Mouse (Mus musculus) cortical plate, adult 2 months (tissue): ENCODE results near the gene Zfp658. TPM values are rescaled to one million over a fixed set of nuclear protein-coding genes. Genes with fewer than 3 reads are reported as not detected.

Experiments
- H3K27ac ChIP-seq: fragments of 200-500 bp; 2 replicates; pipeline ENCODE4 v1.5.1; 2012; ENCODE audit warnings: low read length, control low read depth, inconsistent platforms; ENCODE audit not compliant: insufficient read depth
- H3K4me1 ChIP-seq: fragments of 200-500 bp; 2 replicates; pipeline ENCODE4 v1.6.1; 2011; ENCODE audit warnings: low read length; ENCODE audit not compliant: control insufficient read depth, insufficient read depth
- H3K4me3 ChIP-seq: fragments of 200-500 bp; 2 replicates; pipeline ENCODE4 v1.5.1; 2011; ENCODE audit warnings: mild to moderate bottlenecking, low read length, control low read depth; ENCODE audit not compliant: insufficient read depth
- CTCF ChIP-seq: fragments of 200-500 bp; IDR thresholded peaks from 2 replicates; pipeline ENCODE4 v1.5.1; 2011; ENCODE audit warnings: mild to moderate bottlenecking, control low read depth, low read length; ENCODE audit not compliant: insufficient read depth; ENCODE audit errors: extremely low read depth
- POLR2A ChIP-seq: fragments of 200-500 bp; IDR thresholded peaks from 2 replicates; pipeline ENCODE4 v1.6.1; 2011; ENCODE audit warnings: mild to moderate bottlenecking, low read length, control low read depth; ENCODE audit not compliant: insufficient read depth; ENCODE audit errors: extremely low read depth
- polyA plus RNA-seq: library from polyadenylated mRNA; depleted of rRNA; stranded (reverse); fragments of >200 nt; gene quantifications from 2 replicates; pipeline ENCODE4 v1.2.3, GENCODE M21; 2012; rRNA removed

Zfp658 gene
- 5.9 and 6.1 TPM in 2 replicates for polyA plus RNA-seq

DNA sequence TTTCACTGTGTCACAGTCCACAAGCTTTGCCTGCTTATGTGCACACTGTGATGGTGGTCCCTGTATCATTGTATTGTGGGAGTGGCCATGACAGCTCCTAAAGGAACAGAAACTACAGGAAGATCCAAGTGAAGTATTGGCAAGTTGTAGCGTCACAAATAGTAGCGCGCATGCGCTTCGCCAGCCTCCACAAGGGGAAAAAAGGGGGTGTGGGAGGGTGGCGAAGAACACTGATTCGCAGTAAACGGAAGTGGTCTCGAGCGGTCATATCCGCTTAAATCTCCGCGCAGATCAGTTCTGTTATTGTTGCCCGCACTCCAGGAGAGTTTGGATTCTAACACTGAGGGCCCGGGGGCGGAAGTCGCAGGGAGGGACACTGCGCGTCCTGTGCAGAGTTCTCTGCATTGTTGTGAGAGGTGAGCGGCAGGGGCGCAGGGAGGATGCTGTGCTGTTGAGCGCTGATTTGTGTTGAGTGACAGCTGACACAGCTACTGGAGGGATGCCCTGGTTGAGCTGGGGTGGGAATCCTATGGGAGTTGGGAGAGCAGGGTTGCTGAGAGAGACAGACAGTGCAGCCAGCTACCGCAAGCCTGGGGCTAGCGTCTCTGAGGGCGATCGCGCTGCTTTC is at the start of gene Zfp658:
TSS of gene Zfp658 (plus strand) at position 251 of the 628 bp plus-strand sequence.
- TF ChIP-seq CTCF (no peak), POLR2A (peak; percentile 29; the same call in 1 of the 2 replicates)
- H3K27ac ChIP-seq: peak within 1 kb of the TSS; percentile 8; the same call in 1 of the 2 replicates
- H3K4me3 ChIP-seq: peak within 1 kb of the TSS; percentile 71
- peaks cover 2% of the 10 kb centered on the region for H3K4me1 ChIP-seq

DNA sequence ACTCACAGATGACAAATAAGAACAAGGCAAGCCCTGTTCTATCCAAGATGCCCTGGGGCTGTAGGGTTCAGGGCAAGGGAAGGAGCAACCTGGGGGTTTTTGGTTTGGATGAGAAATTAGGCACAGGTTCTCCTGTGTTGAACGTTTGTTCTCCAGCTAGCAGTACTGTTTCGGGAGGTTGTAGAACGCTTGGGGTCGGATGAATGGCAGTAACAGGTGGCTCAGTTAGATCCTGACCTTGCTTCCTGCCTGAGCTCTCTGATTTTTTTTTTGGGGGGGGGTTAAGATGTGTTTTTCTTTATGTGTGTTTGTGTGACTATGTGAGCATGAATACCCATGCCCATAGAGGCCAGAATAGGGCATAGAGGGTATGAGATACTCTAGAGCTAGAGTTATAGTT is 49.5 kb upstream of the Zfp658 start:
- Histone ChIP-seq H3K27ac (no peak overlapping the region), H3K4me1 (no peaks in the 10 kb centered on the region), H3K4me3 (no peak overlapping the region)
- TF ChIP-seq POLR2A (no peak), CTCF (no peak)

DNA sequence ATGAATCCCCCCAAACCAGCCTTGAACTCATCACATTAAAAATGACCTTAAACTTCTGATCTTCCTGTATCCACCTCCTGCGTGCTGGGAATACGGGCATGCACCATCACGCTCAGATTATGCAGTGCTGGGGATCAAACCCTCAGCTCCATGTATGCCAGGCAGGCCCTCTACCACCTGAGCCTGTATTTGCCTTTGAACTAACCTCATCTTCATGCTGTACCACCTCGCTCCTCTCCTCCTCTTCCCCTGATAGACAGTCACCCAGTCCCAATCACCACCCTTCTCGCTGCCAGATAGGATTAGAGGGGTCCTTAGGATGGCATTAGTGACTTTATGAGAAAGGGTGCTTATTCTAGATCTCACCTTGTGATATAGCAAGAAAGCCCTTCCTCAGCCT is 47.0 kb upstream of the Zfp658 start:
- Histone ChIP-seq H3K4me3 (no peak overlapping the region), H3K4me1 (no peaks in the 10 kb centered on the region), H3K27ac (no peak overlapping the region)
- no peak for TF ChIP-seq CTCF

DNA sequence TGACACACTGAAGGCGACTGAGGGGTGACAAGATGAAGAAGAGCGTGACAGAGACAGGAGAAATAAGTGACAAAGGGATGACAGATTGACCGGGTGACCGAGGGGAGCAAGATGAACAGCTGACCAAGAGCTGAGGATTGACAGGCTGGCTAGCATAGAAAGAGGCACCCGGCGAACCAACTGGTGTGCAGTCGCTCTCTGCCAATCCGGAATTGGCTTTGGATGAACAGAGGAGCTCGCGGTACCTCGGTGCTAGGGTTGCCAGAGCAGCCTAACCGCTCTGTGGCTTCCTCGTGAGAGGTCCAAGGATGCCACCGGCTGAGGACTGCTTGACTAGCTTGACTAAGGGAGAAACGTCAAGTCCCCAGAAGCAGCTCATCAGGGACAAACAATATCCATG is 43.7 kb upstream of the Zfp658 start:
- no peaks in the 10 kb centered on the region for H3K4me1 ChIP-seq
- H3K27ac ChIP-seq: no peak overlapping the region
- H3K4me3 ChIP-seq: no peak overlapping the region
- TF ChIP-seq POLR2A (no peak), CTCF (no peak)

DNA sequence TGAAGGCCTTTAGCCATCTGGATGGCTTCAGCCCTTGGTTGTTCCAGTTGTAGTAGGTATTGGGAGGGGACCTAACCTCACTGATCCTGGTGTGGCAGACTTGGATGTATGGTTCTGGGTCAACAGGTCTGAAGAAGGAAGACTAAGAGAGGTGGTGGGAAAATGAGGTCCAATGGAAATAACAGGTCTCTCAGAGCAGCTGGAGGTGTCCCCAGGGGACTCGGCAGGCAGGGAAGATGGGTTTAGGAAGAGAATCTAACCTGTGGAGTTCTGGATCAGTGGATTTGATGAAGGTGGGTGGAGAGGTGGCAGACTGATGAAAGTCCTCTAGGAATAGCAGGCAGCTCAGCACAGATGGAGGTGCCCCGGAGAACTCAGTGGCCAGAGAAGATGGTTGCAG is 39.3 kb upstream of the Zfp658 start:
- H3K4me1 ChIP-seq: no peaks in the 10 kb centered on the region
- no peak overlapping the region for H3K27ac ChIP-seq
- TF ChIP-seq CTCF (no peak), POLR2A (no peak)
- no peak overlapping the region for H3K4me3 ChIP-seq

DNA sequence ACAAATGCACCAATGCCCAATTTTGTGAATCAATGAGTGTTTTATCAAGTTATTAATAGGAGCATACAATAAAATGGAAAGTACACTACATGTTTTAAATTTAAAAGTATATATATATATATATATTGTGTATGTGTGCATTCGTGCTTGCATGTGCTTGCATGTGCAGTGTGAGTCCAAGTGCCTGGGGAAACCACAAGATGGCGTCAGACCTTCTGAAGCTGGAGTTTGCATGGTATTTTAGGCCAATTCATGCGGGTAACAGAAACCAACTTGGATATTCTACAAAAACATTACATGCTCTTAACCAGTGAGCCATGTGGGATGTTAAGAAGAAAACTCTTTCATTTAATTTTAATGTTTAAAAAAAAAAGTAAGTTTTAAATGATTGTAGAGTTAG is 36.7 kb upstream of the Zfp658 start:
- Histone ChIP-seq H3K4me3 (no peak overlapping the region), H3K27ac (no peak overlapping the region), H3K4me1 (no peaks in the 10 kb centered on the region)
- no peak for TF ChIP-seq POLR2A
- no peak for TF ChIP-seq CTCF

DNA sequence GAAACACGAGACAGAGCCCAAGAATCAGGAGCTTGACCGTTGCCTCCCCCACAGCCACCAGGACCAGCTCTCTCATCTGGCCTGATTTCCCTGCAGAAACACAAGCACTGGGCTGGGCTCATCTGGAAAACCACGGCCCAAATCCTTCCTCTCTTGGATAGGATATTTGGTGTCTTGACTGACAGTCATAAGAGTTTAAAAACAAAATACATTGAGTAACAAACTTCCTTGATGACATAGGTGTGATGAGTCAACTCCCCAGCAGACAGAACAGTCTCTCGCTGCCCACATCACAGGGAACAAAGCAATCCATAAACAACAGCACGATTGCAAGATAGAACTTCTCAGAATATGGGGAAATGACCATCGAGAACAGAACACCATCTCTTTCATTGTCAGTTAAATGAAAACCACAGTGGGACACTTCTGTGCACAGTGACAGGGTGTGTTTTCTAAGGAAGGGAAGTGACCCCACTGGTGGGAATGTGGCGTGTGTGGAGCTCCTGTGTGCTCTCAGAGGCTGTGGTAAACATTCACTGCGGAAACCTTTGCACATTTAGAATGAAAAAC is 31.8 kb upstream of the Zfp658 start:
- no peak for TF ChIP-seq POLR2A
- TF ChIP-seq CTCF: no peak
- H3K27ac ChIP-seq: no peak overlapping the region
- no peak overlapping the region for H3K4me3 ChIP-seq
- no peaks in the 10 kb centered on the region for H3K4me1 ChIP-seq

DNA sequence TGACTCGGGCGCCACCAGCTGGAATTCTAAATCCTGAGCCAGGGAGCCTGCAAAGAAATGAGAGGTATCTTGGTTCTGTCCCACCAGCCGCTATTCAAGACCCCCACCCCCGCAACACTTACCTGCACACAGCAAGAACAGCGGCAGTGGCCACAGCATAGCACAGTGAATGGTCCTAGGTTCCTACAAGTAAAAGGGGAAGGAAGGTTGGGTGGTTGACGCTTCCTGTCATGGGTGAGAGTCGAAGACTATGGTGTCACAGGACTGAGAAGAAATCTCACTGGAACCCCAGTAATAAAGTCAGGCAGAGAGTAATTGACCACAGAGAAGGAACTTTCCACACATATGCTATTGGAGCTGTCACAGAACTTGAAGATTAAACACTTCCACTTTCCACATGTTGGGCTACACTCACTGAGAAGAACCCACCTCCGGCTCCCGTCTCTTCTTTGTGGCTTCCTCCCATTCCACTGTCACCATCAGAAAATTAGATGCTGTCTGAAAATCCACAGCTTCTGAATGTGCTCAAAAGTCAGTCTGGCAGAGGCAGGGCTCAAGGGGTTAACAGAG is 29.0 kb upstream of the Zfp658 start:
- TF ChIP-seq POLR2A: no peak
- TF ChIP-seq CTCF: no peak
- Histone ChIP-seq H3K4me1 (no peaks in the 10 kb centered on the region), H3K27ac (no peak overlapping the region)

DNA sequence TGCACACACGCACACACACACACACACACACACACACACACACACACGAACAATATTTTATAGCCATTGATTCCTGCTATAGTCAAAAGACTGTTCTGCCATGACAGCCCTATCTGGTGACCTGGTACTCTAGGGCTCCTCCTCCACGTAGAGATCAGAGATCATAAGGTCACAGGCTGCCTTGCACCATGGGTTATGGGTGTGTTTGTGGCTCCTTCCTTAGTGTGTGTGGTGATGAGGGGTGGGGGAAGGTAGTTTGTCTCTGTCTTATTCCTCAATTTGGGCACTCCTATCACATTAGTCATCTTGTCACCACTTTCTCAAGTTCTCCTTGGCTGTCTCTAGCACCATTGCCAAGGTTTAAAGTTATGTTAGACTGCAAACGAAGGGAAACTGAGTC is 23.5 kb upstream of the Zfp658 start:
- Histone ChIP-seq H3K27ac (no peak overlapping the region), H3K4me1 (no peaks in the 10 kb centered on the region), H3K4me3 (no peak overlapping the region)
- TF ChIP-seq CTCF (no peak), POLR2A (no peak)

More for the DNA sequence above, 29.0 kb upstream of the Zfp658 start:
- no peak overlapping the region for H3K4me3 ChIP-seq
